8 mouse cellular contexts compared by ENCODE assay signal in genomic region chr1:167230930-167231611, GRCm38 (mm10). TPM values are rescaled to one million over a fixed set of nuclear protein-coding genes. Genes with fewer than 3 reads are reported as not detected.
DNase-seq lines count a peak whose midpoint lies in the region; ATAC-seq lines count a peak whose summit lies in the region.

No protein-coding gene starts in this region.

- intact Hi-C loops in gastrocnemius, postnatal 36 days (cut with DNase I), result loop anchor here (5.0 kb wide), 1 partner anchor 36 kb away; no protein-coding TSS in a partner anchor

- no peak overlapping the region for H3K4me3 ChIP-seq in kidney, embryonic 14.5 days (ENCODE audit: low read length)
- H3K4me3 ChIP-seq in liver, embryonic 12.5 days, result no peak overlapping the region

- H3K9me3 ChIP-seq in kidney, embryonic 14.5 days (ENCODE audit: control insufficient read depth, low read length), result no peaks in the 10 kb centered on the region
- H3K9me3 ChIP-seq in liver, embryonic 12.5 days (replicated peaks), result no peaks in the 10 kb centered on the region

- 89% methylated on average over 17 of the region's 17 CpGs for WGBS in kidney, embryonic 14.5 days
- 79% methylated on average over 17 of the region's 17 CpGs for WGBS in liver, embryonic 12.5 days (ENCODE audit: insufficient replicate concordance)

- no peak overlapping the region for H3K9ac ChIP-seq in kidney, embryonic 14.5 days (ENCODE audit: low read depth, low read length)
- no peak overlapping the region for H3K9ac ChIP-seq in liver, embryonic 12.5 days

- H3K36me3 ChIP-seq in kidney, embryonic 14.5 days (ENCODE audit: control insufficient read depth, insufficient read depth, low read length), result peaks cover 53% of the 10 kb centered on the region
- peaks cover 97% of the 10 kb centered on the region for H3K36me3 ChIP-seq in liver, embryonic 12.5 days

- no peak overlapping the region for H3K4me2 ChIP-seq in kidney, embryonic 14.5 days (replicated peaks; ENCODE audit: low read depth, low read length)
- H3K4me2 ChIP-seq in liver, embryonic 12.5 days, result no peak overlapping the region

- H3K27ac ChIP-seq in kidney, embryonic 14.5 days (ENCODE audit: low read depth, low read length), result no peak overlapping the region
- no peak overlapping the region for H3K27ac ChIP-seq in liver, embryonic 12.5 days

- no peak for DNase-seq in kidney, postnatal 10 days
- DNase-seq in ES-CJ7 (ENCODE audit: low read depth, low spot score), result peak; percentile 60
- DNase-seq in adrenal gland, postnatal 10 days, result peak; percentile 51
- DNase-seq in embryo, embryonic 11 days, result no peak
- DNase-seq in gastrocnemius, postnatal 36 days, result no peak
- DNase-seq in thymus, postnatal 14 days, result no peak

- H3K27me3 ChIP-seq in kidney, embryonic 14.5 days (ENCODE audit: control insufficient read depth, insufficient read depth, low read length), result no peaks in the 10 kb centered on the region
- no peaks in the 10 kb centered on the region for H3K27me3 ChIP-seq in liver, embryonic 12.5 days (replicated peaks)

- no peaks in the 10 kb centered on the region for H3K4me1 ChIP-seq in kidney, embryonic 14.5 days (ENCODE audit: control insufficient read depth, insufficient read depth, low read length)
- H3K4me1 ChIP-seq in liver, embryonic 12.5 days, result peaks cover 6% of the 10 kb centered on the region; the same call in 1 of the 2 replicates

- ATAC-seq in kidney, embryonic 14.5 days (ENCODE audit: low FRiP score, low TSS enrichment), result peak; percentile 67; the same call in 1 of the 2 replicates
- 0 out of 2 replicates have a peak, but pooled peaks have one; percentile 45 for ATAC-seq in liver, embryonic 12.5 days

RNA-seq across cellular contexts. Expression of gene Uck2, which starts 54.0 kb away (rescaled TPM):
- 103 and 104 TPM in 2 replicates for polyA plus RNA-seq in kidney, embryonic 14.5 days (2014; fragmentation: Nextera tagmentation; extraction: Ambion mirVana)
- total RNA-seq in adrenal gland, postnatal 10 days (2021), result 10 to 100 TPM; 51.6 to 53.4 TPM
- polyA plus RNA-seq in liver, embryonic 12.5 days (2016; fragmentation: Nextera tagmentation; extraction: Ambion mirVana), result 102 and 103 TPM in 2 replicates
- 10 to 100 TPM; 17.6 to 18.9 TPM for total RNA-seq in gastrocnemius, postnatal 36 days (2021)

Comparison
In these comparisons a context has a peak if more than half of its experiments do, and no peak if none do; other contexts are left out.
1. DNase-seq: peak in ES-CJ7 (single experiment) and adrenal gland, postnatal 10 days (single experiment); none in kidney, postnatal 10 days (single experiment), embryo, embryonic 11 days (single experiment), gastrocnemius, postnatal 36 days (0 of 2) and thymus, postnatal 14 days (single experiment).